Mouse (Mus musculus): ENCODE measurements around the gene Gm20738.
"Not testable (repeated sequence)": the region's sequence is repeated elsewhere in the genome, so short reads cannot be mapped to it uniquely, and the experiment has no call there.

The Gm20738 gene

DNA sequence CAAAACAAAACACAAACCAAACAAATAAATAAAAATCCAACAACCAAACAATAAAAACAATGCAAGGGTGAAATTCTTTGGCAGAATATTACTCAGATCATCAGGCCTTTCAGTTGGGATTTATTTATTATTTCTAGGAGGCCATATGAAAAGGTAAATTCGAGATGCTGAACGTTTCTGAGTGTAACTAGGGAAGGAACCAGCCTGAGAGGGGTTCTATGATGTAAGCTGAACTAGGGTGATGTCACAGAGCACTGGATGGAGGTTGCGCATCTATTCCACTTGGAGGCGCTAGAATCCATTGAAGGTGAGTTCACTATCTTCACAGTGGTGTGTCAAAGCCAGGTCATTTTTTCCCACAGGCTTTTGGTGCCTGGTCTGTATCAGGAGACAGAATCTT lies at the start of gene Gm20738:
TSS of gene Gm20738 (plus strand) at position 301 of the 400 bp plus-strand sequence.
- DNase-seq: not testable (repeated sequence)

Measured in cerebellum, adult 9-10 months (tissue).